Mouse (Mus musculus): ENCODE measurements around the gene Dhrs11.

DNA sequence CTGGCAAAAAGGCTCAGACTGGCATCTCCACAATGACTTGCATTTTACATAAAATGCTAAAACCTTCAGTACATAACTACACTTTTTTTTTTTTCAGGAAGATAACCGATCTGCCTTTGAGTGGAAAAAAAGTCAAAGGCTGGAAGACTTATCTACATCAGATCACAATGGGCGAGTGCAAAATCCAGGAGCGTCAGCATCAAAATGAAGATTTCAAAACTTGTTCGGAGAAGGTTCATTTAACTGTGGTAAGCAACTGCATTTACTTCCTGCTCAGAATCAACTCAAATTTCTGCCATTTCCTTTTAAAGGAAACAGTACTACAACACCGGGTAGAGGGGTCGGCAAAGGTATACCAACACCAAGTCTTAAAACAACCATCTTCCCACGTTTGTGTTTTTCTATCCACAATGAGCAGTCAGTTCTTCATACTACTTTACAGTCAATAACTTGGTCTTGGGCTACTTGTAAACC, 40.0 kb upstream of the Dhrs11 start:
- TF ChIP-seq CTCF (IDR thresholded peaks at IDR 0.05; ENCODE audit: borderline replicate concordance, control insufficient read depth, extremely low read depth, insufficient read depth, low read length, poor library complexity) (no peak), POLR2A (IDR thresholded peaks at IDR 0.05; ENCODE audit: control insufficient read depth, extremely low read depth, insufficient read depth, low read length, poor library complexity) (no peak)
